Mouse (Mus musculus) c-Kit-positive CD71-positive TER-119-positive erythroid progenitor cells, embryonic 14.5 days (primary cell): ENCODE measurements around the gene Tyrobp.

Source experiments
- DNase-seq: peaks from one replicate; pipeline ENCODE4 v3.0.0-alpha.2; 2013; ENCODE audit warnings: low spot score

Tyrobp gene

DNA sequence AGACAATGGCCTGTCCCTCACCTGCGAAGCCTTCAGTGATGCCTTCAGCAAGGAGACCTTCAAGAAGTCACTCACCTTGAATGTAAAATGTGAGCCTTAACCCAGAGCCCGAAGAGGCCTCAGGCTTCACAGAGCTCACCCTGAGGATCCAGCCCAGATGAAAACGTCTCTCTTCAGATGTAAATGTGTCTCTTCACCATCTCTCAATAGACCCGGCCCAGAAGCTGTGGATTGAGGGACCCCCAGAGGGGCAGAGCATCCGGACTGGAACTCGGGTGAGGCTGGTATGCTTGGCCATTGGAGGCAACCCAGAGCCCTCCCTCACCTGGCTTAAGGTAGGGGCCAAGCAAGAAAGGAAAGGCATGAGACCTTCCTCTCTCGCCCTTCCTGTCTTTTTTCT is 50.0 kb downstream of the Tyrobp start:
- DNase-seq = no peak

DNA sequence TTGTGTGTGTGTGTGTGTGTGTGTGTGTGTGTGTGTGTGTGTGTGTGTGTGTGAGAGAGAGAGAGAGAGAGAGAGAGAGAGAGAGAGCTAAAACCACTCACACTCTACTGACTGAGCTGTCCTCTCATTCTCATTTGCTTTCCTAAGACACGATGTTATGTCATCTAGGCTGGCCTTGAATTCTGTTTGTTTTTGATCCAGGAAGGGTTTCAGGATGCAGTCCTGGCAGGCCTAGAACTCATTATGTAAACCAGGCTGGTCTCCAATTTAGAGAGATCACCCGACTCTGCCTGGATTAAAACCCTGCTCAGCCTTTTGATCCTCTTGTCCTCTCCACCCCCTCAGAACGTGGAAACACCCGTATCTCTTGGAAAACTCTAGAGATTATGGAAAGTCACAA is 50.4 kb downstream of the Tyrobp start:
- DNase-seq = no peak

DNA sequence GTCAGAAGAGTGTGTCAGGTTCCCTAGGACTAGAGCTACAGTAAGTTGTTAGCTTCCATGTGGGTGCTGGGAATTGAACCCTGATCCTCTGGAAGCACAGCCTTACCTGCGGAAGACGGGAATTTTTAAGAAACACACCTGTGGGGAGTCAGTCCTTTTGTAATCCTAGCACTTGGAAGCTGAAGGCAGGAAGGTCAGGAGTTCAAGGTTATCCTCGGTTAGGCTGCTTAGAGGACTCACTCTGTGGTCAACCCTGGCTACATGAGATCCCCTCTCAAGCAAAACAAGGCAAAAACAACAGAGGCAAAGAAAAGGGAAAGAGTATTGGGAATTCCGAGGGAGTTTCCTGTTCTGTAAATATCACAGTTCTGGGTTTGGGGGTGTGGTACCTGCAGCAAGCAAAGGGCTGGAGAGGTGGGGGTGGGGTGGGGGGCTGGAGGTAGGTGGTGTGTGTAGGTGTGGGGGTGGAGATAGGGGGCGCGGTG is 51.3 kb downstream of the Tyrobp start:
- DNase-seq = no peak
